ENCODE assay signal across 8 mouse cellular contexts in the genomic region with DNA sequence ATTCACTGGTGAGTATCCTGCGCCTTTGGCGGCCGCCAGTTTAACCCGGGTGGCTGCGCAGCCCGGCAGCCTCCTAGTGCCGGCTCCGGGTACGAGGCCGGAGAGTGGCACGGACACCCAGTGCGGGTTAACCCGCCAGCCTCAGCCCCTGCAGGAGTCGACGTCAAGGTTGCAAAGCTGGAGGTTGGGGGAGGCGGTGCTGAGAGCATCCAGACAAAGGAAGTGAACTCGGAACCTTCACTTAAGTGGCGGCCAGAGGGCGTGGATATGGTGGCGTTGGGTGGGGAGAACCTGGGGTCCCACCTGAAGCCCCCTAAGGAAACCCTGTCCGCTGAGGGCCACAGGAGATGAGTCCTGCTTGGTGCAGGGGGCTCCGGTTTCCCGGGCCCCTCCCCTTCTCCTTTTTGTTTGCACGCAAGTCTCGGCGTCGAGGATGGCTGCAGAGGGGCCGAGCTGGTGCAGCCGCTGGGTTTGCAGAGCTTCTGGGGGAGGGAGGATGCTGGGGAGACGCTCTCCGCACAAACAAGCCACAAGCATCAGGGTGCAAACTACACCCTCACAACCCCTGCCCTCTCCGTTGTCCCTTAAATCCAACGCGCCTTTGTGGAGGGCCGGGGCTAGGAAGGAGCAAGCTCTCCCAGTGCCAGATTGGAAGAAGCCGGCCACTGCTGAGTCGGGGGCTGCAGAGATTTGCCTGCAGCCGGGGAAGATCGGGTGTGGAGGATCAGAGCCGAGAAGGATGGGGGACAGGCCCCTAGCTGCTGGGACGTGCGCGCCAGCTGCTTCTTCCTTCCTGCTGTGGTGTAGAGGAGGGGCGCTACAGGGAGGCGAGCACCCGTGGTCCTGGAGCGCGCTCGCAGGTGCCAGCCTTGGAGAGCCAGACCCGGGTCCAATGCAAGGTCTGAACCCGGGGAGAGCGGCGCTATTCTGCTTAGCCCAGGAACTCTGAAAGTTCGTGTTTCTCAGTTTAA. TPM values are rescaled to one million over a fixed set of nuclear protein-coding genes. Genes with fewer than 3 reads are reported as not detected.
DNase-seq lines count a peak whose midpoint lies in the region; ATAC-seq and TF ChIP-seq lines count a peak whose summit lies in the region.

No protein-coding gene starts in this region.

- DNase-seq in layer of hippocampus, adult 9-11 months, result peak; percentile 48
- DNase-seq in layer of hippocampus, adult 9-10 months (ENCODE audit: low spot score), result no peak
- peak; percentile 63 for DNase-seq in cerebellum, adult 9-11 months
- peak; percentile 49 for DNase-seq in gastrocnemius, postnatal 10 days
- DNase-seq in limb, embryonic 14.5 days (ENCODE audit: low spot score), result peak; percentile 47
- DNase-seq in spleen, postnatal 14 days (ENCODE audit: low spot score in 2 of 2), result peak; percentile 34 to 49

- peak overlapping the region; percentile 81 for H3K4me2 ChIP-seq in hindbrain, embryonic 16.5 days (ENCODE audit: low read length)
- peak overlapping the region; percentile 96 for H3K4me2 ChIP-seq in limb, embryonic 14.5 days (replicated peaks; ENCODE audit: low read depth, low read length, severe bottlenecking)
- H3K4me2 ChIP-seq in midbrain, embryonic 13.5 days (replicated peaks), result peak overlapping the region; percentile 82

- H3K27ac ChIP-seq in hindbrain, embryonic 16.5 days (ENCODE audit: low read depth, low read length), result peak overlapping the region; percentile 91
- H3K27ac ChIP-seq in limb, embryonic 14.5 days (replicated peaks; ENCODE audit: low read depth, low read length), result peak overlapping the region; percentile 84
- peak overlapping the region; percentile 96 for H3K27ac ChIP-seq in midbrain, embryonic 13.5 days

- TF ChIP-seq POLR2A in limb, embryonic 14.5 days (IDR thresholded peaks at IDR 0.05; ENCODE audit: borderline replicate concordance, extremely low read depth, insufficient read depth, insufficient read length), result 0 out of 2 replicates have a peak, but pooled peaks have one; percentile 18

- peaks cover 30% of the 10 kb centered on the region for H3K4me1 ChIP-seq in hindbrain, embryonic 16.5 days (ENCODE audit: control insufficient read depth, insufficient read depth, low read depth, low read length)
- peaks cover 38% of the 10 kb centered on the region for H3K4me1 ChIP-seq in limb, embryonic 14.5 days (ENCODE audit: control insufficient read depth, insufficient read depth, low read length)
- peaks cover 53% of the 10 kb centered on the region for H3K4me1 ChIP-seq in midbrain, embryonic 13.5 days (replicated peaks)

- H3K36me3 ChIP-seq in hindbrain, embryonic 16.5 days (ENCODE audit: control insufficient read depth, insufficient read depth, low read length), result peaks cover 4% of the 10 kb centered on the region
- peaks cover 24% of the 10 kb centered on the region; the same call in 1 of the 2 replicates for H3K36me3 ChIP-seq in limb, embryonic 14.5 days (ENCODE audit: control insufficient read depth, insufficient read depth, low read length)
- H3K36me3 ChIP-seq in midbrain, embryonic 13.5 days, result peaks cover 26% of the 10 kb centered on the region

- ATAC-seq in hindbrain, embryonic 16.5 days, result peak; percentile 53
- ATAC-seq in limb, embryonic 14.5 days (ENCODE audit: low FRiP score, low read depth), result peak; percentile 41
- peak; percentile 73 for ATAC-seq in midbrain, embryonic 13.5 days

- H3K9me3 ChIP-seq in hindbrain, embryonic 16.5 days (ENCODE audit: control insufficient read depth, low read length), result no peaks in the 10 kb centered on the region
- H3K9me3 ChIP-seq in limb, embryonic 14.5 days (ENCODE audit: control insufficient read depth, low read length), result no peaks in the 10 kb centered on the region
- no peaks in the 10 kb centered on the region for H3K9me3 ChIP-seq in midbrain, embryonic 13.5 days

- no peaks in the 10 kb centered on the region; the same call in 1 of the 2 replicates for H3K27me3 ChIP-seq in hindbrain, embryonic 16.5 days (replicated peaks; ENCODE audit: control insufficient read depth, insufficient read depth, low read length)
- no peaks in the 10 kb centered on the region for H3K27me3 ChIP-seq in limb, embryonic 14.5 days (ENCODE audit: control insufficient read depth, insufficient read depth, low read length)
- H3K27me3 ChIP-seq in midbrain, embryonic 13.5 days, result peaks cover 4% of the 10 kb centered on the region; the same call in 1 of the 2 replicates

- peak overlapping the region; percentile 82 for H3K9ac ChIP-seq in hindbrain, embryonic 16.5 days (ENCODE audit: low read depth, low read length)
- peak overlapping the region; percentile 72 for H3K9ac ChIP-seq in limb, embryonic 14.5 days (ENCODE audit: low read depth, low read length, severe bottlenecking)
- H3K9ac ChIP-seq in midbrain, embryonic 13.5 days (replicated peaks), result peak overlapping the region; percentile 96

- peak overlapping the region; percentile 61 for H3K4me3 ChIP-seq in hindbrain, embryonic 16.5 days (ENCODE audit: low read length)
- H3K4me3 ChIP-seq in limb, embryonic 14.5 days (replicated peaks; ENCODE audit: low read length), result peak overlapping the region; percentile 56
- H3K4me3 ChIP-seq in midbrain, embryonic 13.5 days (replicated peaks), result peak overlapping the region; percentile 83

- WGBS in hindbrain, embryonic 16.5 days, result under 1% methylated on average over 51 of the region's 54 CpGs
- 0% methylated on average over 46 of the region's 54 CpGs for WGBS in limb, embryonic 14.5 days
- under 1% methylated on average over 54 of the region's 54 CpGs for WGBS in midbrain, embryonic 13.5 days

RNA-seq across cellular contexts. Expression of a gene that starts 0.8 kb away (rescaled TPM):
- total RNA-seq in gastrocnemius, postnatal 10 days (2021), result 10 to 100 TPM; 21.5 to 26.9 TPM
- polyA plus RNA-seq in hindbrain, embryonic 16.5 days (2015; fragmentation: Nextera tagmentation; extraction: Ambion mirVana), result 4.5 and 6.5 TPM in 2 replicates
- polyA plus RNA-seq in limb, embryonic 14.5 days (2012; rRNA removed), result 55.3 and 80.6 TPM in 2 replicates
- 3.9 and 4.9 TPM in 2 replicates for polyA plus RNA-seq in limb, embryonic 14.5 days (2014; fragmentation: Nextera tagmentation; extraction: Ambion mirVana)
- polyA plus RNA-seq in midbrain, embryonic 13.5 days (2015; fragmentation: Nextera tagmentation; extraction: Ambion mirVana), result 6.3 and 7.0 TPM in 2 replicates
